In the genomic region with DNA sequence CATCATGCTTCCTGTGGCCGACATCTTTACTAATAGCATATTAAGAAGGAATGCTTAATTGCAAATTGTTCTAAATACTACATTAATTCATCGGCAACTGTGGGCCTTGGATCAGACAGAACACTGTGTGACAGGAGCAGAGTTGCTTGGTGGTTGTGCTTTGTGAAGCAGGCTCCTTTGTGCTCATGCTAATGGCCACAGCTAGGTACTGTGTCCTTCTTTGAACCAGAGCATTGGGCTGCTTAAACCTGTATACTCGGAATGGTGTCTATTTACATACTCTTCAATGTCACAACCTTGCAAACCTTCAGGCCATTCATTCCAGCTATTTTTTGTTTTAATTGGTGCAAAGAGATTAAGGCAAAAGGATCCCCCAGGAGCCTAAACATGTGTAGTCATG, we compare ENCODE assay signal across 25 mouse cellular contexts.
A peak's percentile ranks its signal among the peaks of the same experiment; 100 is the strongest.
DNase-seq lines count a peak whose midpoint lies in the region; ATAC-seq and TF ChIP-seq lines count a peak whose summit lies in the region.
"Had no signal": no experiment of that assay in that cellular context is flagged by ENCODE, and none has a peak within 500 bp of the region (broad histone marks: within the 10 kb centered on the region; RNA-seq: fewer than 3 reads in every experiment).

No protein-coding gene starts in this region.

- no peak for TF ChIP-seq POLR2A in brain, embryonic 14.5 days (IDR thresholded peaks at IDR 0.05; ENCODE audit: borderline replicate concordance, extremely low read depth, insufficient read depth, insufficient read length, poor library complexity, severe bottlenecking)

- no peak overlapping the region for H3K4me2 ChIP-seq in hindbrain, embryonic 14.5 days (replicated peaks)
- H3K4me2 ChIP-seq in hindbrain, embryonic 11.5 days (replicated peaks; ENCODE audit: low read depth, low read length) = no peak overlapping the region
- H3K4me2 ChIP-seq in midbrain, embryonic 14.5 days (ENCODE audit: low read length) = no peak overlapping the region
- no peak overlapping the region for H3K4me2 ChIP-seq in midbrain, postnatal 0 days (ENCODE audit: low read depth, low read length, poor library complexity, severe bottlenecking)
- H3K4me2 ChIP-seq: embryonic facial prominence, embryonic 15.5 days; heart, embryonic 13.5 days; kidney, embryonic 15.5 days; liver, embryonic 15.5 days; lung, embryonic 15.5 days had no signal

- H3K4me1 ChIP-seq in hindbrain, embryonic 14.5 days (replicated peaks; ENCODE audit: control insufficient read depth, insufficient read depth, low read length) = no peaks in the 10 kb centered on the region
- no peaks in the 10 kb centered on the region for H3K4me1 ChIP-seq in hindbrain, embryonic 11.5 days (replicated peaks; ENCODE audit: control insufficient read depth, insufficient read depth, low read length)
- H3K4me1 ChIP-seq in midbrain, embryonic 14.5 days (ENCODE audit: control insufficient read depth, insufficient read depth, low read length) = no peaks in the 10 kb centered on the region
- no peaks in the 10 kb centered on the region for H3K4me1 ChIP-seq in midbrain, postnatal 0 days (ENCODE audit: insufficient read depth, low read length)
- H3K4me1 ChIP-seq: limb, embryonic 10.5 days; liver, embryonic 15.5 days had no signal

- H3K9ac ChIP-seq in hindbrain, embryonic 14.5 days = no peak overlapping the region
- H3K9ac ChIP-seq in hindbrain, embryonic 11.5 days (ENCODE audit: low read depth, low read length) = no peak overlapping the region
- no peak overlapping the region for H3K9ac ChIP-seq in midbrain, embryonic 14.5 days (replicated peaks; ENCODE audit: low read length)
- no peak overlapping the region for H3K9ac ChIP-seq in midbrain, postnatal 0 days (replicated peaks; ENCODE audit: low read length, poor library complexity, severe bottlenecking)
- H3K9ac ChIP-seq: embryonic facial prominence, embryonic 15.5 days; heart, embryonic 13.5 days; kidney, embryonic 15.5 days; liver, embryonic 15.5 days; lung, embryonic 15.5 days had no signal

- DNase-seq in hindbrain, embryonic 14.5 days (ENCODE audit: low spot score) = no peak
- DNase-seq in hindbrain, embryonic 11.5 days (ENCODE audit: low spot score) = no peak
- DNase-seq in midbrain, embryonic 14.5 days = no peak
- DNase-seq in midbrain, postnatal 0 days (ENCODE audit: low spot score) = no peak
- peak; percentile 38 for DNase-seq in brain, embryonic 14.5 days (ENCODE audit: low read depth)
- DNase-seq in adrenal gland, postnatal 14 days = no peak
- DNase-seq: adrenal gland, postnatal 25 days; B cell, adult 2 months; gastrocnemius, postnatal 25 days; heart, adult 2 months; heart, postnatal 14 days; kidney, postnatal 36 days; liver; lung, postnatal 36 days; thymus, postnatal 14 days had no signal

- TF ChIP-seq CTCF in midbrain, postnatal 0 days (IDR thresholded peaks at IDR 0.05) = no peak
- no peak for TF ChIP-seq CTCF in brain, embryonic 14.5 days (IDR thresholded peaks at IDR 0.05; ENCODE audit: borderline replicate concordance, extremely low read depth, insufficient read depth, insufficient read length)

- no peaks in the 10 kb centered on the region for H3K36me3 ChIP-seq in hindbrain, embryonic 14.5 days (replicated peaks; ENCODE audit: control insufficient read depth, insufficient read depth)
- no peaks in the 10 kb centered on the region for H3K36me3 ChIP-seq in hindbrain, embryonic 11.5 days (ENCODE audit: control insufficient read depth, insufficient read depth, low read length)
- H3K36me3 ChIP-seq in midbrain, embryonic 14.5 days (ENCODE audit: control insufficient read depth, insufficient read depth, low read length) = no peaks in the 10 kb centered on the region
- no peaks in the 10 kb centered on the region for H3K36me3 ChIP-seq in midbrain, postnatal 0 days (ENCODE audit: insufficient read depth, low read length)
- H3K36me3 ChIP-seq: embryonic facial prominence, embryonic 15.5 days; heart, embryonic 13.5 days; kidney, embryonic 15.5 days; limb, embryonic 10.5 days; liver, embryonic 15.5 days; lung, embryonic 15.5 days had no signal

- no peaks in the 10 kb centered on the region for H3K27me3 ChIP-seq in hindbrain, embryonic 14.5 days (ENCODE audit: control insufficient read depth, insufficient read depth, low read length)
- no peaks in the 10 kb centered on the region for H3K27me3 ChIP-seq in hindbrain, embryonic 11.5 days (ENCODE audit: control insufficient read depth, insufficient read depth, low read length)
- no peaks in the 10 kb centered on the region for H3K27me3 ChIP-seq in midbrain, embryonic 14.5 days (ENCODE audit: control insufficient read depth, insufficient read depth, low read length)
- no peaks in the 10 kb centered on the region for H3K27me3 ChIP-seq in midbrain, postnatal 0 days (ENCODE audit: insufficient read depth, low read length)
- H3K27me3 ChIP-seq: CH12.LX; embryonic facial prominence, embryonic 15.5 days; heart, embryonic 13.5 days; kidney, embryonic 15.5 days; liver, embryonic 15.5 days; lung, embryonic 15.5 days had no signal

- ATAC-seq in hindbrain, embryonic 14.5 days (ENCODE audit: low FRiP score) = peak; percentile 4; the same call in 1 of the 2 replicates
- ATAC-seq in hindbrain, embryonic 11.5 days (ENCODE audit: low FRiP score) = no peak
- ATAC-seq in midbrain, embryonic 14.5 days (ENCODE audit: low FRiP score, low TSS enrichment) = peak; percentile 48; the same call in 1 of the 2 replicates
- ATAC-seq in midbrain, postnatal 0 days (ENCODE audit: low FRiP score) = no peak
- ATAC-seq in megakaryocyte, adult 5-6 weeks (ENCODE audit: poor library complexity, severe bottlenecking) = no peak
- ATAC-seq: intestine, postnatal 0 days had no signal

- H3K27ac ChIP-seq in hindbrain, embryonic 14.5 days = no peak overlapping the region
- H3K27ac ChIP-seq in hindbrain, embryonic 11.5 days (ENCODE audit: low read depth, low read length) = no peak overlapping the region
- no peak overlapping the region for H3K27ac ChIP-seq in midbrain, embryonic 14.5 days (replicated peaks; ENCODE audit: low read depth, low read length)
- H3K27ac ChIP-seq in midbrain, postnatal 0 days (ENCODE audit: low read depth, low read length) = no peak overlapping the region
- H3K27ac ChIP-seq: embryonic facial prominence, embryonic 15.5 days; heart, adult 2 months; heart, embryonic 13.5 days; kidney, embryonic 15.5 days; limb, embryonic 10.5 days; liver, embryonic 15.5 days; lung, embryonic 15.5 days had no signal

- 45% methylated on average over 3 of the region's 3 CpGs for WGBS in hindbrain, embryonic 14.5 days
- 72% methylated on average over 3 of the region's 3 CpGs for WGBS in hindbrain, embryonic 11.5 days
- WGBS in midbrain, embryonic 14.5 days = 46% methylated on average over 3 of the region's 3 CpGs
- WGBS in midbrain, postnatal 0 days = 39% methylated on average over 3 of the region's 3 CpGs

- no peak overlapping the region for H3K4me3 ChIP-seq in hindbrain, embryonic 14.5 days (replicated peaks; ENCODE audit: low read length)
- H3K4me3 ChIP-seq in hindbrain, embryonic 11.5 days (ENCODE audit: low read depth, low read length) = no peak overlapping the region
- H3K4me3 ChIP-seq in midbrain, embryonic 14.5 days (replicated peaks; ENCODE audit: low read depth, low read length) = no peak overlapping the region
- H3K4me3 ChIP-seq in midbrain, postnatal 0 days (ENCODE audit: low read depth, low read length) = no peak overlapping the region
- H3K4me3 ChIP-seq: embryonic facial prominence, embryonic 15.5 days; heart, adult 2 months; heart, embryonic 13.5 days; kidney, embryonic 15.5 days; limb, embryonic 10.5 days; liver, embryonic 15.5 days; lung, embryonic 15.5 days; myocyte had no signal

- H3K9me3 ChIP-seq in hindbrain, embryonic 14.5 days (ENCODE audit: control insufficient read depth, low read length) = no peaks in the 10 kb centered on the region
- no peaks in the 10 kb centered on the region for H3K9me3 ChIP-seq in hindbrain, embryonic 11.5 days (ENCODE audit: control insufficient read depth, low read length)
- H3K9me3 ChIP-seq in midbrain, embryonic 14.5 days (ENCODE audit: control insufficient read depth, low read length) = no peaks in the 10 kb centered on the region
- no peaks in the 10 kb centered on the region for H3K9me3 ChIP-seq in midbrain, postnatal 0 days (ENCODE audit: low read length)
- H3K9me3 ChIP-seq: embryonic facial prominence, embryonic 15.5 days; heart, embryonic 13.5 days; kidney, embryonic 15.5 days; limb, embryonic 10.5 days; liver, embryonic 15.5 days; lung, embryonic 15.5 days had no signal

Comparison
In these comparisons a context has a peak if more than half of its experiments do, and no peak if none do; other contexts are left out.
1. ATAC-seq: peak in hindbrain, embryonic 14.5 days (single experiment) and midbrain, embryonic 14.5 days (single experiment); none in hindbrain, embryonic 11.5 days (single experiment), midbrain, postnatal 0 days (single experiment) and megakaryocyte, adult 5-6 weeks (single experiment).